Mouse (Mus musculus): Measurements from ENCODE around the gene Klhdc7a.

DNA sequence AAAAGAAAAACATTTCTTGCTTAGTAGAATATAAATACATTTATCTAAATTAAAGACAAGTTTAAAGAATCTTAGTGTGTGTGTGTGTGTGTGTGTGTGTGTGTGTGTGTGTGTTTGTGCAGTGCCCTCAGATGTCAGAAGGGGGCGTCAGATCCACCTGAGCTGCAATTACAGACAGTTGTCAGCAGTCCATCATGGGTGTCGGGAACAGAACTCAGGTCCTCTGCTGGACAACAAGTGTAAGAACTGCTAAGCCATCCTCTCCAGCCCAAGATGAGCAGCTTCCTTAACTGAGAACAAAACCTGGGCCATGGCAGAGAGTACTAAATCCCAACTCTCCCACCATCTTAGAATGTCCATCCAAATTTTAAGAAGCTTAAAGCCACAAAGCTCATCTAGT, 26.0 kb downstream of the Klhdc7a start:
- TF ChIP-seq EP300 (IDR thresholded peaks at IDR 0.05; ENCODE audit: insufficient read depth, low read depth, low read length) (no peak), CTCF (IDR thresholded peaks at IDR 0.05; ENCODE audit: low read depth, low read length) (no peak)
